Mouse (Mus musculus) neural tube, embryonic 14.5 days (tissue): ENCODE measurements around the gene Psmc3ip. TPM values are rescaled to one million over a fixed set of nuclear protein-coding genes. Genes with fewer than 3 reads are reported as not detected.

Source experiments
- ATAC-seq: fragments of 200-750 bp; cut with Nextera tagmentation; 2 replicates; pipeline ENCODE4 v1.8.0; 2017; ENCODE audit warnings: low read depth, mild to moderate bottlenecking, moderate TSS enrichment, moderate library complexity
- H3K27ac ChIP-seq: fragments of 300-500 bp; sonication (generic); 2 replicates; pipeline ENCODE4 v1.5.1; 2014; ENCODE audit warnings: low read depth, mild to moderate bottlenecking, control low read depth, low read length, moderate library complexity, mixed read lengths
- H3K27me3 ChIP-seq: fragments of 300-500 bp; sonication (generic); 2 replicates; pipeline ENCODE4 v1.6.1; 2014; ENCODE audit warnings: low read length; ENCODE audit not compliant: control insufficient read depth, insufficient read depth
- H3K36me3 ChIP-seq: fragments of 300-500 bp; sonication (generic); 2 replicates; pipeline ENCODE4 v1.6.1; 2014; ENCODE audit warnings: low read length, mixed read lengths; ENCODE audit not compliant: control insufficient read depth, insufficient read depth
- H3K4me1 ChIP-seq: fragments of 300-500 bp; sonication (generic); 2 replicates; pipeline ENCODE4 v1.6.1; 2014; ENCODE audit warnings: low read length; ENCODE audit not compliant: control insufficient read depth, insufficient read depth
- H3K4me2 ChIP-seq: fragments of 300-500 bp; sonication (generic); 2 replicates; pipeline ENCODE4 v1.6.1; 2014; ENCODE audit warnings: mild to moderate bottlenecking, low read depth, low read length, control low read depth
- H3K4me3 ChIP-seq: fragments of 300-500 bp; sonication (generic); 2 replicates; pipeline ENCODE4 v1.5.1; 2014; ENCODE audit warnings: low read depth, low read length, control low read depth, mixed read lengths
- H3K9ac ChIP-seq: fragments of 300-500 bp; sonication (generic); replicated peaks from 2 replicates; pipeline ENCODE4 v1.6.1; 2014; ENCODE audit warnings: low read depth, mild to moderate bottlenecking, control low read depth, low read length, mixed read lengths
- H3K9me3 ChIP-seq: fragments of 300-500 bp; sonication (generic); 2 replicates; pipeline ENCODE4 v1.6.1; 2016; ENCODE audit warnings: low read length; ENCODE audit not compliant: control insufficient read depth
- WGBS: fragments of 180-500 bp; shearing (Covaris S2); extraction: QIAGEN DNeasy Blood & Tissue Kit; methylation state at CpG from one replicate; pipeline ENCODE4 v1.1.7; 2014; 5-methylcytosine and 5-hydroxymethylcytosine counted together
- polyA plus RNA-seq: library from polyadenylated mRNA; unstranded; fragments of >200 nt; fragmentation: Nextera tagmentation; extraction: Ambion mirVana; gene quantifications from 2 replicates; pipeline ENCODE4 v1.2.1, GENCODE M21; 2014

Psmc3ip gene
- polyA plus RNA-seq, 1 experiment from 2014 or later = 19.0 TPM

DNA sequence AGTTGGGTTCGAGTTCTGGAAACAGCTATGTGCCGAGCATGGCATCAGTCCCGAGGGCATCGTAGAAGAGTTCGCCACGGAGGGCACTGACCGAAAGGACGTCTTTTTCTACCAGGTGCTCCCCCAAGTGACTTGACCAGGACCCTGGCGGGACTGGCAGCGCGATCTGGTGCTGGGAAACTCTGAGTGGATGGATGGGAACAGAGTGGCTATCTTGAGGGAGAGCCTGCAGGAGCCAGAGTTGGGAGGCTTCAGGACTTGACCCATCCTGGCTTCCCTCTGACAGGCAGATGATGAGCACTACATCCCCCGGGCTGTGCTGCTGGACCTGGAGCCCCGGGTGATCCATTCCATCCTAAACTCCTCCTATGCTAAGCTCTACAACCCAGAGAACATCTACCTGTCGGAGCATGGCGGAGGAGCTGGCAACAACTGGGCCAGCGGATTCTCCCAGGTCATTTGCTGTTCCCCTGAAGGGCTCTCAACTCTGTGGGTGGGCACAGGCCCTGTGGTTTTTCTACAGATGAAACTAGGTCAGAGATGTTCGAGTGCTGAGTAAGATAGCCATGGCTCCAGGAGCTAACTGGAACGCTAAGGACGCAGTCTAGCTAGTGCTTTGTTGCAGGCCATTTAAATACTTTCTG lies 25.4 kb upstream of the Psmc3ip start:
- H3K4me3 ChIP-seq = peak overlapping the region; percentile 78
- H3K4me1 ChIP-seq = peaks cover 23% of the 10 kb centered on the region
- peak overlapping the region; percentile 82 for H3K27ac ChIP-seq
- no peak for ATAC-seq
- WGBS = 23% methylated on average over 19 of the region's 19 CpGs
- no peaks in the 10 kb centered on the region for H3K27me3 ChIP-seq
- peak overlapping the region; percentile 85 for H3K4me2 ChIP-seq
- H3K36me3 ChIP-seq = peaks cover 14% of the 10 kb centered on the region; the same call in 1 of the 2 replicates
- no peaks in the 10 kb centered on the region for H3K9me3 ChIP-seq
- H3K9ac ChIP-seq = peak overlapping the region; percentile 65

DNA sequence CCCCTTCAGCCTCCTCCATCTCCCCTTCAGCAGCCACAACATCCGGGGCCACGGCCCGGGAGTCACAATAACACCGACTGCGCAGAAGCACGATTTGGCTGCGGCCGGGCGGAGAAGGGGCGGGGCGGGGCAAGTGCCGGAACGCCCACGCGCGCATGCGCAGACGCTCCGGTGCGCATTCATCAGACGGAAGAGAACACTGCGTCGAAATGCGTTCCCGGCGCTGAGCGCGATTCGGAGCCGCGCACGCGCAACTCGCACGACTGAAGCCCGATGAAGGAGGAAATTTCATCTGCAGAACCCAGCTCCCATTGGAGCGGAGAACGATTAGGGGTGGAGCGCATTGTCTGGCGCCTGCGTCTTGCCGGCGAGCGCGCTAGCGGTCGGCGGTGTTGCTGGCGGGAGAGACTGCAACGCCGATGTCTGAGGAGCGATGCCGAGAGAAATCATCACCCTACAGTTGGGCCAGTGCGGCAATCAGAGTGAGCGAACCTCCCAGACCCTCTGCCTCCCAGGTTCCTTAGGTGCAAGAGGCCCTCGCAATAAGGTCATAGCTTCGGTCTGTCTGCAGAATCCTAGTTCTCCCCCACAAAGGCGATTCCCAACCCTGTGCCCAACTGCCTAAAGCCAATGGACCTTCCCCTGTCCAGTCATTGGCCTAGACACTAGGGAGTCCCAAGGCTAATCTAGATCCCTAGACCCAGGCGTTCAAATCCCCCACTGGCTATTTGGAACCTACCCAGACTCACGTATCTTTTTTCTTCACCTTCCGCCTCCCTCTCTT lies 24.7 kb upstream of the Psmc3ip start, which contains the start of the genes Retreg3 and Tubg1:
Gene Retreg3 (minus strand): TSS at position 133 of the 784 bp plus-strand sequence.
Gene Tubg1 (plus strand): TSS at position 178 of the 784 bp plus-strand sequence.
- Histone ChIP-seq H3K27ac (peak within 1 kb of the TSS; percentile 84), H3K4me2 (peak within 1 kb of the TSS; percentile 91), H3K9me3 (no peaks in the 10 kb centered on the region), H3K9ac (peak within 1 kb of the TSS; percentile 93), H3K4me1 (peaks cover 23% of the 10 kb centered on the region), H3K27me3 (no peaks in the 10 kb centered on the region), H3K36me3 (peaks cover 10% of the 10 kb centered on the region; the same call in 1 of the 2 replicates), H3K4me3 (peak within 1 kb of the TSS; percentile 78)
- peak; percentile 94 for ATAC-seq
- WGBS = under 1% methylated on average over 61 of the region's 61 CpGs

DNA sequence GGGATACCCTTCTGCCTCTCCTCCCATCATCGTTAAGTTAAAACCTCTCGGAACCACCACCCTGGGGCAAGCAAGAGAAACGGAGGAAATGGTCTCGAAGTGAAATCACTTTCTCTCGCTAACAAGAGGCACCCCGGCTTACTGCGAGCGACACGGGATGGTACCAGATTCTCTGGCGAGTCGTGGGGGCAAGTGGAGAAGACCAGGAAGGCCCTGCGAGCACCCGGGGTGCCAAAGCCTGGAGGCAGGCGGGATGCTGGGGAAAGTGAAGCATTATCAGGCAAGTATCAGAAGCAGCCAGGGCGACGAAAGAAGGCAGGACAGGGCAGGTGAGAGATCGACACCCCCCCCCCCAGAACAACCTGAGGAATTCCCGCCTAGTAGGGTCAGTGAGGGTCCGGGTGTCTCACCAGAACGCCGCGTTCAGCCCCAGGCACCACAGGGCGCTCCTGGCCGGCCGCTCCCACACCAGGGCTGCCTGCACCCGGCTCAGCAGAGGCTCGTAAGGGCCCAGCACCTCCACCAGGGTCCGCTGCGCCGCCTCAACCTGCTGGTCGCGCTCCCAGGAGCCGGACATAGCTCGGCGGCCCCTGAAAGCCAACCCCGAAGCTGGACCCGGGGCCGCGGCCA lies 24.0 kb upstream of the Psmc3ip start:
- H3K9me3 ChIP-seq = no peaks in the 10 kb centered on the region
- H3K4me3 ChIP-seq = peak overlapping the region; percentile 78
- H3K4me2 ChIP-seq = peak overlapping the region; percentile 91
- peaks cover 26% of the 10 kb centered on the region for H3K4me1 ChIP-seq
- ATAC-seq = peak; percentile 84
- H3K27me3 ChIP-seq = no peaks in the 10 kb centered on the region
- under 1% methylated on average over 35 of the region's 39 CpGs for WGBS
- peak overlapping the region; percentile 93 for H3K9ac ChIP-seq
- peaks cover 10% of the 10 kb centered on the region; the same call in 1 of the 2 replicates for H3K36me3 ChIP-seq
- peak overlapping the region; percentile 84 for H3K27ac ChIP-seq

DNA sequence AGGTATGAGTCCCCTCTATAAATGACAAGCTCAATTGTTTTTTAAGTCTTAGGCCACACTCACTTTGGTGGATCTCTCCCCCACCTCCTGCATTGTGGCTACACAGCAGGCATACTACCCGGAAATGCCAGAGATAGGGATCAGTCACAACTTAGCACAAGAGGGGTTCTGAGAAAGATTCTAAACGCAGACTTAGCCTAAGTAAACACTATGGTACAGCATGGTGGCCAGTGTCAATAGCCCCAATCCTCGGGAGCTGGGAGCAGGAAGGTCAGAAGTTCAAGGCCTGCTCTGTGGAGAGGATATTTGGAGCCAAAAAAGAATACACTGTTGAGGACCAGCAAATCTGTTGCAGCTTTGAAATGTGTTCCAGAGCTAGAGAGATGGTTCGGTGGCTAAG lies 22.9 kb upstream of the Psmc3ip start:
- H3K36me3 ChIP-seq = peaks cover 6% of the 10 kb centered on the region; the same call in 1 of the 2 replicates
- ATAC-seq = no peak
- H3K27ac ChIP-seq = no peak overlapping the region
- H3K4me1 ChIP-seq = peaks cover 26% of the 10 kb centered on the region
- no peaks in the 10 kb centered on the region for H3K9me3 ChIP-seq
- no peak overlapping the region for H3K9ac ChIP-seq
- no peaks in the 10 kb centered on the region for H3K27me3 ChIP-seq
- H3K4me3 ChIP-seq = no peak overlapping the region
- peak overlapping the region; percentile 91 for H3K4me2 ChIP-seq
- WGBS = 50% methylated on average over 4 of the region's 4 CpGs

DNA sequence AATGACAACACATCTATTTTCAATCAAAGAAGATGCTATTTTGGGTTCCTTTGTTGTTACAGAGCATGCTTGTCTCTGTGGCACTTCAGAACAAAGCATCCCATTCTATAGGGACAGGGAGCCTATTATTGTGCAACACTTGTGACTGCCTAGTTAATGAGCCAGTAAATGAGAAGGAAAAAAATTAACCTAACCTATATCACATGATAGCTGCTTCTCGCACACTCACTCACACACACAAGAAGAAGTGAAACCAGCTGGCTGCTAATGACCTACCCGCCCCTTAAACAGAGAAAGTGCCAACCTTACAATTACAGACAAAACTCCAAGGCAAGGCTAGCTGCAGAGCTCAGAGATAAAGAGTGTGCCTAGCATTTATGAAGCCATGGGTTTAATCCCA lies 20.3 kb upstream of the Psmc3ip start:
- H3K4me2 ChIP-seq = no peak overlapping the region
- H3K27ac ChIP-seq = 0 out of 2 replicates have a peak overlapping the region, but pooled peaks have one; percentile 24
- peaks cover 19% of the 10 kb centered on the region for H3K4me1 ChIP-seq
- no peak overlapping the region for H3K4me3 ChIP-seq
- H3K9ac ChIP-seq = no peak overlapping the region
- no peak for ATAC-seq
- H3K27me3 ChIP-seq = no peaks in the 10 kb centered on the region
- H3K36me3 ChIP-seq = no peaks in the 10 kb centered on the region
- 34% methylated on average over 2 of the region's 2 CpGs for WGBS
- H3K9me3 ChIP-seq = no peaks in the 10 kb centered on the region

DNA sequence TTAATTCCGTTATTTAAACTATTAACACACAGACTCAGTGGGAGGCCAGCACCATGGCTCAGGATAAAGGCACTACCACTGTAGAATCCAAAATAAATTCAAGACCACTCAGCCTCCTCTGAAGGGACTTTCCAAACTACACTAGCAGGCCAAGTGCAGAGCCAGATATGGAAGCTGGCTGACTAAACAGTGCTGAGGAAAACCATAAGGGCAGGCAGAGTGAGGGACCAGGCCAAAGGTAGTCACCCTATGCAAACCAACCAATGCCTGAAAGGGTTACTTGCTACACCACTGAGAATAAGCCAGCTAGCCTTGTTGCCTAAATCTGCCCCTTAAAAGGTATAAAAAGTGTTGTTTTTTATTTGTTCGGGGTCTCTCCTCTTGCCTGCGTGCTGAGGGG lies 16.9 kb upstream of the Psmc3ip start:
- H3K27ac ChIP-seq = no peak overlapping the region
- H3K4me1 ChIP-seq = peaks cover 8% of the 10 kb centered on the region; the same call in 1 of the 2 replicates
- no peak for ATAC-seq
- no peak overlapping the region for H3K4me3 ChIP-seq
- H3K9me3 ChIP-seq = no peaks in the 10 kb centered on the region
- H3K36me3 ChIP-seq = no peaks in the 10 kb centered on the region
- H3K9ac ChIP-seq = no peak overlapping the region
- no peak overlapping the region for H3K4me2 ChIP-seq
- H3K27me3 ChIP-seq = no peaks in the 10 kb centered on the region
- WGBS = 89% methylated on average over 3 of the region's 3 CpGs

DNA sequence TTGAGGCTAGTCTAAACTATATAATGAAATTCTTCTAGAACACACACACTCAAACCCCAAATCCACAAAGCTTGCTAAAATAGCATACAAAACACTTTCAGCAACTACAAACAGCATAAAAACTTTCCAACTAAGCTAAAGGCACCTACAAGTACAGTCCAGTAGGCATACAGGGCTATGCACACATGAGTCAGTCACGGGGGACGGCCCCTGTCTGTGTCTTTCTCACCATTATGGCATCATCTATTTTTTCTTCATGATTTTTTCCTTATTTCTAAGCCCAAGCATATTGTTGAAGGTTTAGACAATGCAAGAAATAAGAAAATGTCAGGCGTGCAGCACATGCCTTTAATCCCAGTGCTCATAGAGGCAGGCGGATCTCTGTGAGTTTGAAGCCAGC lies 15.9 kb upstream of the Psmc3ip start:
- H3K9ac ChIP-seq = no peak overlapping the region
- H3K4me2 ChIP-seq = no peak overlapping the region
- peaks cover 3% of the 10 kb centered on the region; the same call in 1 of the 2 replicates for H3K4me1 ChIP-seq
- no peak overlapping the region for H3K27ac ChIP-seq
- H3K36me3 ChIP-seq = no peaks in the 10 kb centered on the region
- WGBS = 94% methylated on average over 4 of the region's 4 CpGs
- no peak overlapping the region for H3K4me3 ChIP-seq
- H3K9me3 ChIP-seq = no peaks in the 10 kb centered on the region
- H3K27me3 ChIP-seq = no peaks in the 10 kb centered on the region
- ATAC-seq = no peak

DNA sequence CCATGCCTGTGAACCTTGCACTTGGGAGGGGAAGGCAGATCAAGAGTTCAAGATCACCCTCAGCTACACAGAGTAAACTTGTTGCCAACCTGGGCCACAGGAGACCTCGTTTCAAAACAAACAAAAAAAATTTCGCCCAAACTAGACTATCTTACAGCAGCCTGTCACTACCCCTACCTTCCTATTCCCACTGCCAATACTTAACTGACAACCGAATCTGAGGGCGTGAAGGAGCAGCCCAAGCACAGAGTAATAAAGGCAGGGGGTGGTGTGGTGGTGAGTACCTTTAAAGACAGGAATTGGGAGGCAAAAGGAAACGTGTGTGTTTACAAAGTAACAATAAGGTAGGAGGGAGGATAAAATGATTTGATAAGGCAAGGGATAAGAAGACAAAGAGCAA lies 15.5 kb upstream of the Psmc3ip start:
- 60% methylated on average over 5 of the region's 5 CpGs for WGBS
- Histone ChIP-seq H3K4me3 (no peak overlapping the region), H3K4me1 (peaks cover 3% of the 10 kb centered on the region; the same call in 1 of the 2 replicates), H3K36me3 (no peaks in the 10 kb centered on the region), H3K4me2 (no peak overlapping the region), H3K27ac (no peak overlapping the region), H3K9me3 (no peaks in the 10 kb centered on the region), H3K27me3 (no peaks in the 10 kb centered on the region), H3K9ac (no peak overlapping the region)
- no peak for ATAC-seq
